Mouse (Mus musculus) kidney, adult 8-10 months (tissue): Measurements from ENCODE around the gene Adig.

Experiments used
- DNase-seq, 2 experiments: peaks; one replicate each; pipeline ENCODE4 v3.0.0; 2022

Gene Adig

DNA sequence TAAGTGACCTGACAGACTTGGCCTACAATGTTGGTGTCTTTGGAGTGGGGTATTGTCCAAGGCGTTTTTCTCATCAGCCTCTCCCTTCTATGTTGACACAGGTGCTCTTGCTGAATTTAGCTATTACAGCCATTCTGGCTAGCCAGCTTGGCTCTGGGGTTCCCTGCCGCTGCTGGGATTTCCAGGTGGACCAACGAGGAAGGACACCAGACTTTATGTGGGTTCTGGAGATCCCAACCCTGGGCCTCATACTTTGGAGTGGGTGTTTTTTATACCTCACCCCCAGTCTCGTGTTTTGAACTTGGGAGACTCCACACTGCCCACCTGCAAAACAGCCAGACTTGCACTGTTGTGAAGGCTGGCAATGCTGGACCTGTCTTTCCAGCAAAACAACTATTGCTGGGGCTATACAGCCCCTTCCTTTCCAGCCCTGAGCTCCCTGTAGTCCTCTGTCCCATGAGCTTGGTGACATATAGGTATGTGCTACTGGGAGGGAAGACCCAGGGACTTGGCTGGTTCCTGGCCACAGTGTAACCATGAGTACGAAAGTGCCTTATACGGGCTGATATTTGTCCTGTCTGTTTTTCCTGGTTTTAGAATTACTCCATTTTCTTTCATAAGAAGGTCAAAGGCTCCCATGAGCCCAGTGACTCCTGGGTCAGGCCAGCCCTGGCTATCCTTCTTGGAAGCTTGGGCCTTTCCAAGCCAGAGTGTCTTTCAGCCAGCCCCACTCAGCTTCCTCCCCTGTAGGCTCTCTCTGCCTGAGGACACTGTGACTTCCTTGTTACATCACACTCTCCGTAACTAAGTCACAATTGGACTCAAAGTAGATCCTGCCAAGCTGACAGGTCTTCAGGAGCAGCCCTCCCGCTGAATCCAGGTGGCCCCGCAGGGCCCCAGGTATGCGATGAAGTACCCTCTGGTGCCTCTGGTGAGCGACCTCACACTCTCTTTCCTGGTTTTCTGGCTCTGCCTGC lies at the start of gene Adig:
Gene Adig (plus strand): TSS at position 777 of the 977 bp plus-strand sequence.
- no peak for DNase-seq

DNA sequence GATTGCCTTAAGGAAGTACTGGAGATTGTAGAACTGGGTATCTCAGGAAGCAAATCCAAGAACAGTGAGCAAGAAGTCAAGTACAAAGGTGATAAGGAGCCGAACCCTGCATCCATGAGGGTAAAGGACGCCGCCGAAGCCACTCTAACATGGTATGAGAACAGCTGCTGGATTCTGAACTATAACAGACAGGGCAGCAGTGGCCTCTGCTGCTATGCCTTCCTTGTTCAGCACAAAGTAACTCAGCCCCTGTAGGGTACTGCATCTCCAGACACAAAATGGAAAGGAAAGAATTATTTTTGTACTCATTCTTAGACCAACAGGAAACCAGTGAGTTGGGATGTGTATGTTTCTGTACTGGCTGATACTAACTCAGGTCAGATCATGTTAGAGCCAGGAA lies 46.0 kb upstream of the Adig start:
- DNase-seq: no peak

DNA sequence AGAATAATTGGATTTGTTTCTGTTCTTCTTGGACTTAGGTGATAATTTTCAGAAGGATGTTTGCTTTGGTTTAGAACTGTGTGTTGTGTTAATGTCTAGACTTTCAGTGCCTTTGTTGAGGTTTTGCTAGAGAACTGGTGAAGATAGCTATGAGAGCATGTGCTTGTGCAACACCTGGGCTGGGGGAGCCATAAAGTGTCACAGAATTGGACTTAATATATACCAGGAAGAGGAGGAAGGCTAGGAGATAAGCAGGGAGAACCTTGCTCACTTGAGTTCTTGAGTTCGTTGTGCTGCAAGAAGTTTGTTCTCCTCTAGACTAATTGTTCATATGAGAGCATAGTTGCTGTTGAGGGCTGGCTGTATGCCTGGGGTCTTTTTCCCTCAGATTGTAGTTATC lies 44.8 kb upstream of the Adig start:
- no peak for DNase-seq

DNA sequence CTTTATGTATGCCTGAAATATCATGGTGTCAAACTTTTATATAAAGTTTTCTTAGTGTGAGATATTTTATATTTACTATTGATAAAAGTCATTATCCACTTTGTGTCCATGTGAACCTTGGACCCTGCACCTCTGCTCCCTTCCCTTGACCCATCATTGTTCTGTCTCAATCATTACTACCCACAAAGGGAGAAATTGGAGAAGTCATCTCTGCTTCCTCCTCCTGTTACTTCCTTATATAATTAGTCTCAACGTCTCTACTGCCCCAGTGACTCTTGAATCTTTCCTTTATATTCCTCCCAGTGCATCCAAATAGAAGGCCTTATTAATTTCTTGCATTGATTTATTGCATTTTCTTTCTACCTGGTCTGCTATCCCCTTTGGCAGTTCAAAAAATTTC lies 40.0 kb upstream of the Adig start:
- no peak for DNase-seq

- DNase-seq: no peak
Observed at GRCm38 (mm10) chr2:158474159-158474558, 28.3 kb upstream of the Adig start.

- DNase-seq: no peak
Observed at GRCm38 (mm10) chr2:158477640-158478039, 24.8 kb upstream of the Adig start.

DNA sequence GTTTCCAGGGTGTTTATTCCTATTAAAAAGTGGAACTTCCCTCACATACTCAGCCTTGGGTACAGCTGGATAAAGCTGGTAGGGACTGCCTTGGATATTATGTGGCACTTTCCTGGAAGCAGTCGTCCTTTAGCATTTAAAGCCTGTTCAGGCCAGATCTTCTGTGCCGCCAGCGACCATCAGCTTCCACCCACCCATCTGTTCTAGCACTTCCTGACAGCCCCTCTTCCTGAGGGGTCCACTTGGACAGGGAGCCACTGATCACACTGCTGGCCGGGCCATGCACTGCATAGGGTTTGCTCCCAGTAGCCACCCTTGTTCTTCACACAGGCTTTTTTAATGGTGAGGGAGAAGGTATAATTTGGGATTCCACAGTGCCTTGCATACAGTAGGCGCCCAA lies 4.0 kb upstream of the Adig start:
- DNase-seq: no peak

- DNase-seq: no peak
Observed at GRCm38 (mm10) chr2:158503226-158503625, 814 bp downstream of the Adig start.

GRCm38 (mm10) chr2:158503671-158504070 lies 1.3 kb downstream of the Adig start:
- DNase-seq: no peak

- DNase-seq: no peak
Observed at GRCm38 (mm10) chr2:158506475-158506874, 4.1 kb downstream of the Adig start.

GRCm38 (mm10) chr2:158507046-158507445 lies 4.6 kb downstream of the Adig start:
- no peak for DNase-seq

DNA sequence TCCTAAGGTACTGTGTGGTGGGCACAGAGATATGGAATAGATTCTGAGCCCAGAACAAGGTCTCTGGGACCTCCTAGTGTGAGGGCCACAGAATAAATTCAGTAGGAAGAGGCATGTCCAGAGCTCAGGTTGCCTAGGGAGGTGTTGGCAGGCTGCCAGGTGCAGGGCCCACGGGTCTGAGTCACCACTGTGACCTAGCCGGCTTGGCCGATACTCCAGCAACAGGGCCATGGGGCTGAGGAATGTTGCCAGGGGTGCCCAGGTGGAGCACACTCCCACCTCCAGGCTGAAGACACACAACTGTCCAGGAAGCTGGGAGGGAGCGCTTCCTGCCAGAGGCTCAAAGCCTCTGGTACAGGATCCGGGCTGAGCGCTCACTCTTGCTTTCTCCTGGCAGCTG lies 8.3 kb downstream of the Adig start:
- peak; percentile 54 to 66 for DNase-seq

GRCm38 (mm10) chr2:158512528-158512927 lies 10.1 kb downstream of the Adig start, which contains the start of gene Arhgap40:
Arhgap40 (plus strand) TSS chr2:158512796.
- DNase-seq: no peak

DNA sequence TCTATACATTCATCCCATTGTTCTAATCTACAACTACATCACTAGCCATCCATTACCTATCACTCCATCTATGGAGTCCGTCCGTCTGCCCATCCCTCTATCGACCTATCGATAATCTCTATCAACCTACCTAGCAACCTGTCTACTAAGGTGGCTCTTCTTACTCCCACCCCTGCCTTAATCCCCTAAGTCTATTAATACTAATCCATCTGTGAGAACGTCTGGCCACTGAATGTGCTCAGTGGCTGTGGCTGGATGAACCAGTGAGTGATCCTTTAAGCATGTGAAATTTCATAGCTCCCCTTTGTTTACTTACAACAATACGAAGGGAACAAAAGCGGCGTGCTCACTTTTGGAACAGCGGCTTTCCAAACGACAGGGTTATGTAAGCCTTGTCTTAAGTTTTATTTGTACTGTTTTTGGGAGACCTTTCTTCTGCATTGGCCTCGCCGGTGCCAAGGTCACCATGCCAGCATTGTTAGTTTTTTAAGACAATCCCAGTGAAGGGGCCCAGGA lies 11.5 kb downstream of the Adig start:
- DNase-seq: no peak

DNA sequence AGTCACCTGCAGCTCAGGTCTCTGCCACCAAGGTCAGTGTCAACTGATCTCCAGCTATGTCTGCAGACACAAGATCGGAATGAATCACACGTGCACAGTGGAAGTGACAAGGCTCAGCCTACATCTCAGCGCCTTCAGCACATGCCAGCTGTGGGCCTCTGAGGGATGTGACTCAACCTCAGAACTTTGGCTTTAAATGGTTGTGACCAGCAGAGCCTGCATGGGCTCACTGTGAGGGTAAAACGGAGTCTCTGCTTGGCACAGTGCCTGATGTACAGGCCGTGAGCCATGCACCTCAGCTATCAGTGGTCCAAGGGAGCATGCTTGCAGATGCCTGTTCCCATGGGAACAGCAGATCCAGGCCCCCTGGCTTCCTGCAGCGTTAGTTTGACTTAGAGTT lies 16.2 kb downstream of the Adig start:
- no peak for DNase-seq

GRCm38 (mm10) chr2:158519071-158519470 lies 16.7 kb downstream of the Adig start:
- no peak for DNase-seq

DNA sequence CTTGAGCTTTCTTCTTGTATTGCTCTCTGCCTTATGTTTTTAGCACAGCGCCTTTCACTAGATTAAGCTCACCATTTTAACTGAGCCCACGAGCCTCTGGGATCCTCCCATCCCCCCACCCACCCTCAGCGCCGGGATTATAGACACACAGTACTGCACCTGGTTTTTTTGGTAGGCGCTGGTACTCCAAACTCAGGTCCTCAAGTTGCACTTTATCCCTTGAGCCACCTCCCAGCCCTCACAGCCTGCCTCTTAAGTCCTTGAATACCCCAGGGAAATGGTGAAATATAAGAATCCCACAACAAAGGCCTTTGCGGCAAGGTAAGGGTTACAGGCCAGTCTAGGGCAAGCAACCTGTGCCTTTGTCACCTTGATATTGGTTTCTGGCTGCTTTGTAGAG lies 17.4 kb downstream of the Adig start:
- DNase-seq: no peak

- peak; percentile 67 to 77 for DNase-seq
Observed at GRCm38 (mm10) chr2:158523060-158523459, 20.6 kb downstream of the Adig start.

GRCm38 (mm10) chr2:158524129-158524860 lies 21.9 kb downstream of the Adig start:
- peak in 1 of 2 experiments; percentile 26 for DNase-seq

DNA sequence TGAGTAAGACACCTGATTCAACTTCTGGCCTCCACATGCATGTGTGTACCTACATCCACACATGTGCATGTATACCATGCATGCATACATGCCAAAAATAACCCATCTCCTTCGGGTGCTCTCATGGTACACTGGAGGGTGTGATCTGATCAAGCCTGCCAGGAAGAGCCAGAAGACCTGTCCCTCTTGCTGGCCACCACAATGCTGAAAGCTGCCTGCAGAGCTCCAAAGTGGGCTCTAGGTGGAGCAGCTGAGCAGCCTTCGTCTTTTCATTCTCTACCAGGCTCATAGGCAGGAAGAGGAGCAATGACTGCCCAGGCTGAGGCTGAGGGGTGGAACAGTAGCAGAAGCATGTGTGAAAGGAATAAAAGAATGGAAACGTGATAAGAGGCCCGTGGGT lies 31.7 kb downstream of the Adig start:
- DNase-seq: peak; percentile 27 to 66

- no peak for DNase-seq
Observed at GRCm38 (mm10) chr2:158534559-158534958, 32.1 kb downstream of the Adig start.

DNA sequence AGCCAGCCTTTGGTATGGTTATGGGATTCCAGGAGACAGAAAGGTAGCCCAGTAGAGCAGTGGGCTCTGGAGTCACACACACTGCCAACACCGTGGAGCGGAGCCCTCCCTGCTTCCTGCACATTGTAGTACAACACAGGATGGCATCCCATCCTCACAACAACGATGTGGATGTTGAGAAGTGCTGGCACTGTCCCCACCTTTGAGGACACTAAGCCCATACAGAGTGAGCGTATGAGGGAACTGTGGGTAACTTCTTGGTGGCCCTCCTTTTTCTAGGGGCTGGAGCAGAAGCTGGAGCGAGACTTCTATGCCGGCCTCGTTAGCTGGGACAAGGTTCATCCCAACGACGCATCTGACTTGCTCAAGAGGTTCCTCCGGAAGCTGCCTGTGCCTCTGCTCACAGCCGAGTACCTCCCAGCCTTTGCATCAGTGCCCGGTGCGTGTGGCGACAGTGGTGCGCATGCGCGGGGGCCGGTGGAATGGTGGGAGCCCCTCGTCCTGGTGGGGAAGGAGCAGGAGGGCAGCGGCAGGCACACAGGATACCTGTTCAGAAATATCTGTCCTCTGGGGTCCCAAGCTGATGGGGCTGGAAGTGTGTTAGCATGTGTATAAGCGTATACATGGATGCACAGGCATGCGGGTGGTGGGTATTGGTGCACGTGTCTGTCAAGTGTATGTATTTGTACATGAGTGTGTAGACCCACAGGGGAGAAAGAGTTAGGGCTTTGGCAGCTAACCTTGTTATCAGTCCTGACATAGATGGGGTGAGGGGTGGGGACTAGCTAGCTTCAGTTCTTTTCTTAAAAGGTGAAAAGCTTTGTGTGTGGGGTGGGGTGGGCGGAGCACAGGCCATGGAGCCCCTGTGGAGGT lies 37.3 kb downstream of the Adig start:
- DNase-seq: no peak

DNA sequence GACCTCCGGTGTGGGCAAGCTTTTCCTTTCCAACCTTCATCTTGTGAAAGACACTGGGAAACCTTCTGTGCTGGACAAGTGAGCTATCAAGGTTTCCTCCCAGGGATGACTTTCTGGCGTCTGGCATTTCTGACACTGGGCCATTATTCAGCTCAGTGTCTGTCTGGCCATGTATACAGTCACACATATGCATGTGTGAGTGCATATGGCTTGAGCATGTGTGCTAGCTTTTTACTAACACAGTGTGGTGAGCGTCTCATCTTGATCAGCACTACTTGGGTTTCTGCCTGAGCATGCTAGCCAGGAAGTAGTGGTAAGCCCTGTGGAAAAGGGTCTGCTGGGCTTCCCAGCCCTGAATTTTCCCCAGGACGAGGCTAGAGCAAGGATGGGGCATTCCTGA lies 38.9 kb downstream of the Adig start:
- no peak for DNase-seq
